Mouse (Mus musculus): ENCODE measurements around the gene Gm47959. TPM values are rescaled to one million over a fixed set of nuclear protein-coding genes. Genes with fewer than 3 reads are reported as not detected.

The Gm47959 gene
- polyA plus RNA-seq, 1 experiment: not detected

GRCm38 (mm10) chr1:83038109-83038672, 37.8 kb downstream of the Gm47959 start, which contains the start of gene Slc19a3:
TSS of gene Slc19a3 (minus strand) at chr1:83038448.
- Histone ChIP-seq H3K27ac (ENCODE audit: control insufficient read depth, insufficient read depth, low read depth, low read length, poor library complexity) (no peak within 1 kb of the TSS), H3K4me3 (replicated peaks; ENCODE audit: control insufficient read depth, low read depth, low read length) (no peak within 1 kb of the TSS), H3K4me1 (ENCODE audit: control insufficient read depth, insufficient read depth, low read length) (no peaks in the 10 kb centered on the region)
- TF ChIP-seq POLR2A (IDR thresholded peaks at IDR 0.05; ENCODE audit: borderline replicate concordance, control insufficient read depth, low read depth, low read length) (no peak), CTCF (IDR thresholded peaks at IDR 0.05; ENCODE audit: control insufficient read depth, insufficient read depth, low read length) (no peak)
- under 1% methylated on average over 25 of the region's 25 CpGs for WGBS

GRCm38 (mm10) chr1:83039080-83039479, 38.7 kb downstream of the Gm47959 start:
- Histone ChIP-seq H3K4me1 (ENCODE audit: control insufficient read depth, insufficient read depth, low read length) (no peaks in the 10 kb centered on the region), H3K4me3 (replicated peaks; ENCODE audit: control insufficient read depth, low read depth, low read length) (no peak overlapping the region), H3K27ac (ENCODE audit: control insufficient read depth, insufficient read depth, low read depth, low read length, poor library complexity) (no peak overlapping the region)
- 64% methylated on average over 4 of the region's 4 CpGs for WGBS
- no peak for TF ChIP-seq POLR2A (IDR thresholded peaks at IDR 0.05; ENCODE audit: borderline replicate concordance, control insufficient read depth, low read depth, low read length)
- TF ChIP-seq CTCF (IDR thresholded peaks at IDR 0.05; ENCODE audit: control insufficient read depth, insufficient read depth, low read length): no peak

- WGBS: 82% methylated on average over 2 of the region's 2 CpGs
- Histone ChIP-seq H3K4me3 (replicated peaks; ENCODE audit: control insufficient read depth, low read depth, low read length) (no peak within 1 kb of the TSS), H3K27ac (ENCODE audit: control insufficient read depth, insufficient read depth, low read depth, low read length, poor library complexity) (no peak within 1 kb of the TSS), H3K4me1 (ENCODE audit: control insufficient read depth, insufficient read depth, low read length) (no peaks in the 10 kb centered on the region)
- TF ChIP-seq CTCF (IDR thresholded peaks at IDR 0.05; ENCODE audit: control insufficient read depth, insufficient read depth, low read length) (no peak), POLR2A (IDR thresholded peaks at IDR 0.05; ENCODE audit: borderline replicate concordance, control insufficient read depth, low read depth, low read length) (no peak)
Observed at GRCm38 (mm10) chr1:83042380-83042779, 42.0 kb downstream of the Gm47959 start, which contains the start of gene Krtap28-10. TSS of gene Krtap28-10 (minus strand) at chr1:83042480.

GRCm38 (mm10) chr1:83044882-83045427, 44.6 kb downstream of the Gm47959 start, which contains the start of gene Gm47969:
TSS of gene Gm47969 (plus strand) at chr1:83044932.
- no peaks in the 10 kb centered on the region for H3K4me1 ChIP-seq (ENCODE audit: control insufficient read depth, insufficient read depth, low read length)
- no peak within 1 kb of the TSS for H3K27ac ChIP-seq (ENCODE audit: control insufficient read depth, insufficient read depth, low read depth, low read length, poor library complexity)
- no peak within 1 kb of the TSS for H3K4me3 ChIP-seq (replicated peaks; ENCODE audit: control insufficient read depth, low read depth, low read length)
- no peak for TF ChIP-seq POLR2A (IDR thresholded peaks at IDR 0.05; ENCODE audit: borderline replicate concordance, control insufficient read depth, low read depth, low read length)
- no peak for TF ChIP-seq CTCF (IDR thresholded peaks at IDR 0.05; ENCODE audit: control insufficient read depth, insufficient read depth, low read length)
- 24% methylated on average over 5 of the region's 5 CpGs for WGBS

Other genes starting within 250 kb of the Gm47959 start
- not detected in 2 replicates for gene Tm4sf20, start 232.1 kb upstream of the Gm47959 start, polyA plus RNA-seq (2011; ENCODE audit: insufficient read depth, insufficient read length, low replicate concordance, missing spikeins)
- not detected in 2 replicates for gene Gm47791, start 229.3 kb upstream of the Gm47959 start, polyA plus RNA-seq (2011; ENCODE audit: insufficient read depth, insufficient read length, low replicate concordance, missing spikeins)
- 14.5 and 15.6 TPM in 2 replicates for gene Agfg1, start 161.1 kb upstream of the Gm47959 start, polyA plus RNA-seq (2011; ENCODE audit: insufficient read depth, insufficient read length, low replicate concordance, missing spikeins)
- gene A030005L19Rik, start 87.2 kb upstream of the Gm47959 start, polyA plus RNA-seq (2011; ENCODE audit: insufficient read depth, insufficient read length, low replicate concordance, missing spikeins): not detected in 2 replicates
- gene A030014E15Rik, start 75.6 kb upstream of the Gm47959 start, polyA plus RNA-seq (2011; ENCODE audit: insufficient read depth, insufficient read length, low replicate concordance, missing spikeins): not detected in 2 replicates
- gene Gm6217, start 69.1 kb upstream of the Gm47959 start, polyA plus RNA-seq (2011; ENCODE audit: insufficient read depth, insufficient read length, low replicate concordance, missing spikeins): not detected in 2 replicates
- not detected in 2 replicates for gene A030003K21Rik, start 57.2 kb upstream of the Gm47959 start, polyA plus RNA-seq (2011; ENCODE audit: insufficient read depth, insufficient read length, low replicate concordance, missing spikeins)
- gene Gm7544, start 44.5 kb upstream of the Gm47959 start, polyA plus RNA-seq (2011; ENCODE audit: insufficient read depth, insufficient read length, low replicate concordance, missing spikeins): not detected in 2 replicates
- not detected in 2 replicates for gene Gm47955, start 40.3 kb upstream of the Gm47959 start, polyA plus RNA-seq (2011; ENCODE audit: insufficient read depth, insufficient read length, low replicate concordance, missing spikeins)
- not detected in 2 replicates for gene Slc19a3, start 37.9 kb downstream of the Gm47959 start, polyA plus RNA-seq (2011; ENCODE audit: insufficient read depth, insufficient read length, low replicate concordance, missing spikeins)
- not detected in 2 replicates for gene Krtap28-10, start 41.9 kb downstream of the Gm47959 start, polyA plus RNA-seq (2011; ENCODE audit: insufficient read depth, insufficient read length, low replicate concordance, missing spikeins)
- not detected in 2 replicates for gene Gm47969, start 44.4 kb downstream of the Gm47959 start, polyA plus RNA-seq (2011; ENCODE audit: insufficient read depth, insufficient read length, low replicate concordance, missing spikeins)
- gene A030005K14Rik, start 58.8 kb downstream of the Gm47959 start, polyA plus RNA-seq (2011; ENCODE audit: insufficient read depth, insufficient read length, low replicate concordance, missing spikeins): not detected in 2 replicates
- gene Krtap28-13, start 60.4 kb downstream of the Gm47959 start, polyA plus RNA-seq (2011; ENCODE audit: insufficient read depth, insufficient read length, low replicate concordance, missing spikeins): not detected in 2 replicates
- gene Ccl20, start 116.2 kb downstream of the Gm47959 start, polyA plus RNA-seq (2011; ENCODE audit: insufficient read depth, insufficient read length, low replicate concordance, missing spikeins): not detected in 2 replicates
- not detected in 2 replicates for gene Daw1, start 159.2 kb downstream of the Gm47959 start, polyA plus RNA-seq (2011; ENCODE audit: insufficient read depth, insufficient read length, low replicate concordance, missing spikeins)